Mouse (Mus musculus): ENCODE measurements at regions not wholly inside any gene's neighbourhood (a gene's known extent, or its start where the extent isn't known, plus 50 kb on each side); places are given as distances from the start of the nearest gene placed in this dataset.

DNA sequence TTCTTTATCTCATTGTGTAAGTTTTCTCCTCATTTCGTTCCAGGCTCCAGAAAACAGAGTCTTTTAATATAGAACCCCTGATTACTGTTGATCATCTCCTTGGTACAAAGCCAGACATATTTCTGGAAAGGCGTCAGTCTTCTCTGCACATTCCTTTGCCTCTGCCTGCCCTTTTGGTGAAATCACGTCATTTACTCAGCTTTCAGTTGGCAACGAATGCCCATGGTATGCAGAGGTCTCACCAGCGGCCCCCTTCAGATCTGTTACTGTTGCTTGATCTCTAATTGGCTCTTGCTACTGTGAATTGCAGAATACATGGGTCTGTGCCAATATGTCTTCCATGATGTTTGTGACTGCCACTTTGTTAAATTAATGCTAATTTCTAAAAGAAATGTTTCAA, 412.0 kb upstream of the Pitx2 start:
- Histone ChIP-seq H3K4me2 (ENCODE audit: insufficient read depth, low read depth, poor library complexity, severe bottlenecking) (no peak overlapping the region), H3K79me2 (replicated peaks; ENCODE audit: control insufficient read depth, extremely low read depth, insufficient read depth, poor library complexity, severe bottlenecking) (no peaks in the 10 kb centered on the region), H3K4me1 (ENCODE audit: control insufficient read depth in 1 of 2, insufficient read depth in 2 of 2) (no peaks in the 10 kb centered on the region), H3K36me3 (replicated peaks in 1 of 2; ENCODE audit: control insufficient read depth in 1 of 2, insufficient read depth in 1 of 2, low read length in 1 of 2) (no peaks in the 10 kb centered on the region), H3K27me3 (replicated peaks) (no peaks in the 10 kb centered on the region), H3K4me3 (replicated peaks in 1 of 3; ENCODE audit: low read depth in 2 of 3, low read length in 2 of 3, poor library complexity in 1 of 3) (no peak overlapping the region), H3K9ac (ENCODE audit: insufficient read depth, low read depth) (no peak overlapping the region), H3K27ac (ENCODE audit: insufficient read depth, low read depth) (no peak overlapping the region), H3K9me3 (replicated peaks; ENCODE audit: low read length) (peaks cover 25% of the 10 kb centered on the region)
- DNase-seq (ENCODE audit: extremely low read depth), result no peak
- in situ Hi-C loops (cut with MboI; ENCODE audit: low pct_ligation_motif_present, low pct_unique_long_range_greater_than_20kb, low sequenced_read_pairs), result no loop called here
- no peak for TF ChIP-seq MAZ (IDR thresholded peaks at IDR 0.05; ENCODE audit: low read depth, low read length)
- TF ChIP-seq ZKSCAN1 (IDR thresholded peaks at IDR 0.05; ENCODE audit: borderline replicate concordance, low read depth, low read length), result no peak
- no peak for TF ChIP-seq SIN3A (IDR thresholded peaks at IDR 0.05; ENCODE audit: low read length)
- no peak for TF ChIP-seq MXI1 (IDR thresholded peaks at IDR 0.05; ENCODE audit: low read depth, low read length)
- TF ChIP-seq MAFK (IDR thresholded peaks at IDR 0.05; ENCODE audit: insufficient replicate concordance, low read length), result no peak
- no peak for TF ChIP-seq POLR2A (IDR thresholded peaks at IDR 0.05; ENCODE audit: low read depth, low read length)
- TF ChIP-seq ELF1 (IDR thresholded peaks at IDR 0.05; ENCODE audit: low read depth, low read length), result no peak
- TF ChIP-seq UBTF (IDR thresholded peaks at IDR 0.05; ENCODE audit: low read depth, low read length), result no peak
- TF ChIP-seq RCOR1 (conservative IDR thresholded peaks at IDR 0.05; ENCODE audit: low read depth, low read length), result no peak
- no peak for TF ChIP-seq MYC (IDR thresholded peaks at IDR 0.05; ENCODE audit: low read depth, low read length)
- no peak for TF ChIP-seq MEF2A (IDR thresholded peaks at IDR 0.05; ENCODE audit: borderline replicate concordance, low read depth, low read length)
- dilution Hi-C loops (cut with MboI; ENCODE audit: extremely low pct_ligation_motif_present, extremely low pct_unique_long_range_greater_than_20kb, low sequenced_read_pairs), result no loop called here

DNA sequence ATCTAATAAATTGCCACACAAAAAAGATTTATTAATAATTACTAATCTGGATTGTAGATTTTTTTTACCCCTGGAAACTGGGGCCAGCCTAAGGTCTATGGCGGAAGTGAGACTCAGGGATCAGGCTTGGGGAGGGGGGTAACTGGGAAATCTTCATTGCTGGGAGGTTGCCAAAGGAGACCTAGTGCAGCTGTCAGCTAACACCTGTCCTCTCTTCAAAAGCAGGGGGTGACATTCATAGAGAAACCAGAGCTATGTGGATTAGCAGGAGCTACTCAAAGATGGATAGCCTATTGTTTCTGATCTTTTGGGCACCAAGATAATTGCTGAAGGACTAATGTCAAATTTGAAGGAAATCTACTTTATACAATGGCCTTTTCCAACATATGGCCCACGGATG, 403.7 kb upstream of the Pitx2 start:
- Histone ChIP-seq H3K4me1 (ENCODE audit: control insufficient read depth in 1 of 2, insufficient read depth in 2 of 2) (no peaks in the 10 kb centered on the region), H3K4me2 (ENCODE audit: insufficient read depth, low read depth, poor library complexity, severe bottlenecking) (no peak overlapping the region), H3K27ac (ENCODE audit: insufficient read depth, low read depth) (no peak overlapping the region), H3K27me3 (replicated peaks) (no peaks in the 10 kb centered on the region), H3K79me2 (replicated peaks; ENCODE audit: control insufficient read depth, extremely low read depth, insufficient read depth, poor library complexity, severe bottlenecking) (no peaks in the 10 kb centered on the region), H3K9ac (ENCODE audit: insufficient read depth, low read depth) (no peak overlapping the region), H3K4me3 (replicated peaks in 1 of 3; ENCODE audit: low read depth in 2 of 3, low read length in 2 of 3, poor library complexity in 1 of 3) (no peak overlapping the region), H3K36me3 (replicated peaks in 1 of 2; ENCODE audit: control insufficient read depth in 1 of 2, insufficient read depth in 1 of 2, low read length in 1 of 2) (no peaks in the 10 kb centered on the region), H3K9me3 (replicated peaks; ENCODE audit: low read length) (peaks cover 26% of the 10 kb centered on the region)
- dilution Hi-C loops (cut with MboI; ENCODE audit: extremely low pct_ligation_motif_present, extremely low pct_unique_long_range_greater_than_20kb, low sequenced_read_pairs), result no loop called here
- no peak for TF ChIP-seq CHD2 (IDR thresholded peaks at IDR 0.05; ENCODE audit: low read length)
- TF ChIP-seq USF1 (IDR thresholded peaks at IDR 0.05; ENCODE audit: low read depth, low read length), result no peak
- no peak for TF ChIP-seq SMC3 (IDR thresholded peaks at IDR 0.05; ENCODE audit: low read depth, low read length)
- TF ChIP-seq KAT2A (IDR thresholded peaks at IDR 0.05; ENCODE audit: insufficient replicate concordance, low read length), result no peak
- no peak for TF ChIP-seq HCFC1 (IDR thresholded peaks at IDR 0.05; ENCODE audit: low read depth, low read length)
- TF ChIP-seq CHD1 (IDR thresholded peaks at IDR 0.05; ENCODE audit: low read depth, low read length), result no peak
- no peak for TF ChIP-seq PAX5 (IDR thresholded peaks at IDR 0.05; ENCODE audit: low read length)
- no peak for TF ChIP-seq TBP (conservative IDR thresholded peaks at IDR 0.05; ENCODE audit: low read depth, low read length)
- TF ChIP-seq ZNF384 (IDR thresholded peaks at IDR 0.05; ENCODE audit: low read depth, low read length), result no peak
- no peak for TF ChIP-seq EP300 (IDR thresholded peaks at IDR 0.05; ENCODE audit: low read length)
- TF ChIP-seq NELFE (IDR thresholded peaks at IDR 0.05; ENCODE audit: low read depth, low read length), result no peak
- no peak for TF ChIP-seq CTCF (conservative IDR thresholded peaks at IDR 0.05 in 1 of 2, IDR thresholded peaks at IDR 0.05 in 1 of 2; ENCODE audit: low read depth in 2 of 2, low read length in 2 of 2)
- no peak for TF ChIP-seq JUN (IDR thresholded peaks at IDR 0.05; ENCODE audit: insufficient read depth, low read depth, low read length)
- TF ChIP-seq MAFK (IDR thresholded peaks at IDR 0.05; ENCODE audit: insufficient replicate concordance, low read length), result no peak
- TF ChIP-seq ELF1 (IDR thresholded peaks at IDR 0.05; ENCODE audit: low read depth, low read length), result no peak
- TF ChIP-seq POLR2A (IDR thresholded peaks at IDR 0.05; ENCODE audit: low read depth, low read length), result no peak
- in situ Hi-C loops (cut with MboI; ENCODE audit: low pct_ligation_motif_present, low pct_unique_long_range_greater_than_20kb, low sequenced_read_pairs), result no loop called here
- no peak for DNase-seq (ENCODE audit: extremely low read depth)

Data from CH12.LX (cell line).